Mouse (Mus musculus) left cerebral cortex, postnatal 14 days (tissue): Measurements from ENCODE around the gene Elfn2. TPM values are rescaled to one million over a fixed set of nuclear protein-coding genes. Genes with fewer than 3 reads are reported as not detected.

ENCODE experiments used
- DNase-seq, 2 experiments: peaks; one replicate each; pipeline ENCODE4 v3.0.0; 2021 to 2022; ENCODE audit warnings: low spot score in 2 of 2, mixed read lengths in 1 of 2
- intact Hi-C: fragments of 180-260 bp; cut with DNase I; formaldehyde crosslinking; loops from one replicate; pipeline ENCODE4 v1.15.1; 2025
- long read RNA-seq, 2 experiments: library from polyadenylated mRNA; stranded (forward); transcript quantifications; one replicate each; pipeline ENCODE4 v2.0.0; 2021
- total RNA-seq, 2 experiments: library from RNA; stranded (reverse); gene quantifications; 2 replicates each; pipeline ENCODE4 v1.2.3; 2021

Elfn2 gene
- total RNA-seq: 100 to 1,000 TPM; 117 to 127 TPM
- long read RNA-seq, experiment 1, partial matches to known transcripts: 0 of 11 reads
- long read RNA-seq, experiment 1, other reads (novel, unspliced or antisense): 11 of 11 reads
- long read RNA-seq, experiment 2, partial matches to known transcripts: 0 of 9 reads
- long read RNA-seq, experiment 2, other reads (novel, unspliced or antisense): 9 of 9 reads

GRCm38 (mm10) chr15:78718290-78719250 lies at the start of gene Elfn2:
TSS of gene Elfn2 (minus strand) at chr15:78718771.
- DNase-seq: peak; percentile 68 to 70
- intact Hi-C loops: no loop called here

GRCm38 (mm10) chr15:78763704-78764103 lies 45.1 kb upstream of the Elfn2 start:
- intact Hi-C loops: no loop called here

GRCm38 (mm10) chr15:78763210-78763609 lies 44.6 kb upstream of the Elfn2 start:
- DNase-seq: no peak
- intact Hi-C loops: no loop called here

More at GRCm38 (mm10) chr15:78763704-78764103, 45.1 kb upstream of the Elfn2 start:
- no peak for DNase-seq

- DNase-seq: no peak
- intact Hi-C loops: no loop called here
Measured at GRCm38 (mm10) chr15:78761112-78761511, 42.5 kb upstream of the Elfn2 start.

GRCm38 (mm10) chr15:78758132-78758531 lies 39.6 kb upstream of the Elfn2 start:
- DNase-seq: no peak
- intact Hi-C loops: loop anchor here (10.0 kb wide), 1 partner anchor 303 kb away; no protein-coding TSS in a partner anchor

- intact Hi-C loops: loop anchor here (10.0 kb wide), 1 partner anchor 301 kb away; no protein-coding TSS in a partner anchor
- no peak for DNase-seq
Measured at GRCm38 (mm10) chr15:78755966-78756725, 37.6 kb upstream of the Elfn2 start.

- no peak for DNase-seq
- intact Hi-C loops: loop anchor here (10.0 kb wide), 1 partner anchor 300 kb away; no protein-coding TSS in a partner anchor
Measured at GRCm38 (mm10) chr15:78755226-78755625, 36.7 kb upstream of the Elfn2 start.

GRCm38 (mm10) chr15:78754144-78754543 lies 35.6 kb upstream of the Elfn2 start:
- no peak for DNase-seq

GRCm38 (mm10) chr15:78752991-78753390 lies 34.4 kb upstream of the Elfn2 start:
- intact Hi-C loops: loop anchor here (10.0 kb wide), 1 partner anchor 298 kb away; no protein-coding TSS in a partner anchor
- DNase-seq: no peak

More at GRCm38 (mm10) chr15:78754144-78754543, 35.6 kb upstream of the Elfn2 start:
- intact Hi-C loops: loop anchor here (10.0 kb wide), 1 partner anchor 299 kb away; no protein-coding TSS in a partner anchor

GRCm38 (mm10) chr15:78750608-78751350 lies 32.2 kb upstream of the Elfn2 start:
- DNase-seq: no peak
- intact Hi-C loops: loop anchor here (10.0 kb wide), 1 partner anchor 296 kb away; no protein-coding TSS in a partner anchor

- intact Hi-C loops: loop anchor here (10.0 kb wide), 1 partner anchor 295 kb away; no protein-coding TSS in a partner anchor
Measured at GRCm38 (mm10) chr15:78749855-78750254, 31.3 kb upstream of the Elfn2 start.

GRCm38 (mm10) chr15:78744206-78744605 lies 25.6 kb upstream of the Elfn2 start:
- intact Hi-C loops: loop anchor here (1.0 to 2.0 kb wide), 2 partner anchors 121 to 157 kb away; no protein-coding TSS in a partner anchor
- DNase-seq: peak; percentile 91 to 92

More at GRCm38 (mm10) chr15:78749855-78750254, 31.3 kb upstream of the Elfn2 start:
- DNase-seq: no peak

GRCm38 (mm10) chr15:78742831-78743230 lies 24.3 kb upstream of the Elfn2 start:
- intact Hi-C loops: no loop called here
- no peak for DNase-seq

GRCm38 (mm10) chr15:78740662-78741061 lies 22.1 kb upstream of the Elfn2 start:
- intact Hi-C loops: no loop called here
- no peak for DNase-seq

GRCm38 (mm10) chr15:78737146-78737545 lies 18.6 kb upstream of the Elfn2 start:
- no peak for DNase-seq
- intact Hi-C loops: no loop called here

GRCm38 (mm10) chr15:78736681-78737100 lies 18.1 kb upstream of the Elfn2 start:
- no peak for DNase-seq
- intact Hi-C loops: no loop called here

GRCm38 (mm10) chr15:78736181-78736579 lies 17.6 kb upstream of the Elfn2 start:
- DNase-seq: no peak
- intact Hi-C loops: no loop called here

GRCm38 (mm10) chr15:78735431-78736180 lies 17.0 kb upstream of the Elfn2 start:
- DNase-seq: peak in 1 of 2 experiments; percentile 15
- intact Hi-C loops: no loop called here
